ENCODE assay signal across 8 mouse cellular contexts in the genomic region with DNA sequence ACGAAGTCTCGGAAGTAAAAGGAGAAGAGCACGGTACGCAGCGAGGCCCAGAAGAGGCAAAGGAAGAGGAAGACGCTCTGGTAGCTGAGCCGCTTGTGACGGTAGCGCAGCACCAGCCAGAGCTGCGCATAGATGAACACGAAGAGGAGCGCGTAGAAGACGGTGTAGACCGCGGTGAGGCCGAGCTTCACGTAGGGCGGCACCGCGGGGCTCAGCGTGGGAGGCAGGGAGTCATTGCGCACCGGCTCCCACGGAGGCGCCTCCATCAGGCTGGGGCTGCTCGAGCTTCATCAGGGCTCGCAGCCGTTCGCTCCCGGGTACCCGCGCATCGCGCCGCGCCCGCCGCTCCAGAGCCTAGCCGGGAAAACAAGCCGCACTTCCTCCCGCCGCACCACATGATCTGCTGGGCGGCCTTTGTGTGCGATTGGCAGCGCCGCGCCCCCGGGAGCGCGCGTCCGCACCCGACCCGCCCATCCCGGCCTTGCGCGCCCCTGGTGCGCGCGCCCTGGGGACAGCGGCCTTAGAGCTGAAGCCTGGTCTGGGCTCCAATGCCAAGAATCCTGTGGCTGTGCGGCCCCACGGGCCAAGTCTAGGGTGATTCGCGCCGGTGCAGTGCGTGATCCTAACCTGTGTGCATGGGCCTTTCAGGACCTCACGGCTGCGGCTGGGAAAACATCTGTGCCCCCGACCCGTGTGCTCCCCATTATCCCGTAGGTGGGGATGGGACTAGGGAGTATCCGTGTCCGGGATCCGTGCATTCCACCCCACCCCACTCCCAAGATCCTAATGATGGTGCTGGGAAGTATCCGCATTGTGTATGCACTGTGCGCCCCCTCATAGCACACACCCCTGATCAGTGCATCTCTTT. TPM values are rescaled to one million over a fixed set of nuclear protein-coding genes. Genes with fewer than 3 reads are reported as not detected.
A peak's percentile ranks its signal among the peaks of the same experiment; 100 is the strongest.
DNase-seq lines count a peak whose midpoint lies in the region; ATAC-seq and TF ChIP-seq lines count a peak whose summit lies in the region.
"Not testable (repeated sequence)": the region's sequence is repeated elsewhere in the genome, so short reads cannot be mapped to it uniquely, and the experiment has no call there.

TSS of gene Gpr137b (minus strand) at position 787 of the 868 bp plus-strand sequence.

- H3K4me1 ChIP-seq in hindbrain, embryonic 10.5 days (replicated peaks); liver, embryonic 15.5 days (replicated peaks); stomach, postnatal 0 days (replicated peaks; ENCODE audit: control insufficient read depth, insufficient read depth): not testable (repeated sequence)

- ATAC-seq in Patski, result peak; percentile 78
- peak; percentile 80 for ATAC-seq in liver, embryonic 15.5 days (ENCODE audit: insufficient read depth)
- peak; percentile 92 for ATAC-seq in stomach, postnatal 0 days (ENCODE audit: low FRiP score, low TSS enrichment)

- H3K4me3 ChIP-seq in hindbrain, embryonic 10.5 days, result peak within 1 kb of the TSS; percentile 48
- peak within 1 kb of the TSS; percentile 56 for H3K4me3 ChIP-seq in layer of hippocampus, adult 2 months
- H3K4me3 ChIP-seq in liver, embryonic 15.5 days (replicated peaks), result peak within 1 kb of the TSS; percentile 38
- H3K4me3 ChIP-seq in stomach, postnatal 0 days (ENCODE audit: low read depth, low read length), result peak within 1 kb of the TSS; percentile 22

- peak within 1 kb of the TSS; percentile 82 for H3K27ac ChIP-seq in hindbrain, embryonic 10.5 days
- peak within 1 kb of the TSS; percentile 80 for H3K27ac ChIP-seq in layer of hippocampus, adult 2 months
- not testable (repeated sequence) for H3K27ac ChIP-seq in liver, embryonic 15.5 days (replicated peaks); stomach, postnatal 0 days (replicated peaks)

- H3K9ac ChIP-seq in liver, embryonic 15.5 days; stomach, postnatal 0 days (ENCODE audit: low read length): not testable (repeated sequence)

- WGBS in hindbrain, embryonic 10.5 days, result under 1% methylated on average over 65 of the region's 78 CpGs
- WGBS in liver, embryonic 15.5 days (ENCODE audit: insufficient replicate concordance), result under 1% methylated on average over 59 of the region's 78 CpGs
- WGBS in stomach, postnatal 0 days, result 1% methylated on average over 36 of the region's 78 CpGs

- TF ChIP-seq EP300 in stomach, postnatal 0 days (optimal IDR thresholded peaks at IDR 0.05), result not testable (repeated sequence)

- peak within 1 kb of the TSS; percentile 52 for H3K4me2 ChIP-seq in liver, embryonic 15.5 days
- H3K4me2 ChIP-seq in stomach, postnatal 0 days (replicated peaks; ENCODE audit: low read depth), result peak within 1 kb of the TSS; percentile 47

- not testable (repeated sequence) for H3K27me3 ChIP-seq in Patski; hindbrain, embryonic 10.5 days (ENCODE audit: insufficient read depth, poor library complexity, severe bottlenecking); liver, embryonic 15.5 days; stomach, postnatal 0 days (ENCODE audit: control insufficient read depth, insufficient read depth, low read length)

- in situ Hi-C loops in Patski (cut with MboI; ENCODE audit: low pct_unique_long_range_greater_than_20kb), result not testable (repeated sequence)

- DNase-seq in Patski (ENCODE audit: low read depth, low spot score), result not testable (repeated sequence)
- peak; percentile 58 to 61 for DNase-seq in cerebellum, postnatal 25 days
- DNase-seq in frontal cortex, postnatal 25 days (ENCODE audit: low spot score in 2 of 2), result peak; percentile 40 to 50
- DNase-seq in hindbrain, embryonic 10.5 days (ENCODE audit: low spot score), result peak; percentile 60
- peak; percentile 50 to 53 for DNase-seq in layer of hippocampus, adult 2 months (ENCODE audit: low spot score in 2 of 2)
- DNase-seq in neural tube, embryonic 10.5 days (ENCODE audit: extremely low spot score, low spot score), result peak; percentile 62
- DNase-seq in stomach, postnatal 0 days (ENCODE audit: low spot score), result peak; percentile 68

- H3K36me3 ChIP-seq in hindbrain, embryonic 10.5 days; liver, embryonic 15.5 days (replicated peaks); stomach, postnatal 0 days (ENCODE audit: control insufficient read depth, insufficient read depth, low read length): not testable (repeated sequence)

- CTCF ChIA-PET in Patski (lab: Charles Lee), result not testable (repeated sequence)

- not testable (repeated sequence) for H3K9me3 ChIP-seq in hindbrain, embryonic 10.5 days; liver, embryonic 15.5 days (replicated peaks); stomach, postnatal 0 days (ENCODE audit: control insufficient read depth, low read length)

- POLR2A ChIA-PET in Patski (lab: Charles Lee), result not testable (repeated sequence)

- TF ChIP-seq CTCF in Patski (IDR thresholded peaks at IDR 0.05); layer of hippocampus, adult 2 months (conservative IDR thresholded peaks at IDR 0.05); stomach, postnatal 0 days (IDR thresholded peaks at IDR 0.05; ENCODE audit: low read depth): not testable (repeated sequence)

RNA-seq across cellular contexts. Expression of gene Gpr137b, which starts in this region (rescaled TPM):
- 63.3 TPM for polyA plus RNA-seq in Patski (2021)
- 29.3 and 29.5 TPM in 2 replicates for polyA plus RNA-seq in hindbrain, embryonic 10.5 days (2016; fragmentation: Nextera tagmentation; extraction: Ambion mirVana)
- 10 to 100 TPM; 21.5 to 21.6 TPM for total RNA-seq in layer of hippocampus, adult 2 months (2021)
- polyA plus RNA-seq in liver, embryonic 15.5 days (2015; fragmentation: Nextera tagmentation; extraction: Ambion mirVana), result 2.9 TPM in 2 replicates
- polyA plus RNA-seq in stomach, postnatal 0 days (2015; fragmentation: Nextera tagmentation; extraction: Ambion mirVana), result 4.8 and 5.7 TPM in 2 replicates
